Mouse (Mus musculus) right cerebral cortex, postnatal 25 days (tissue): ENCODE data around the gene Gm9495.
"Not testable (repeated sequence)": the region's sequence is repeated elsewhere in the genome, so short reads cannot be mapped to it uniquely, and the experiment has no call there.

Source experiments
- DNase-seq: peaks from one replicate; pipeline ENCODE4 v3.0.0; 2022

The Gm9495 gene

DNA sequence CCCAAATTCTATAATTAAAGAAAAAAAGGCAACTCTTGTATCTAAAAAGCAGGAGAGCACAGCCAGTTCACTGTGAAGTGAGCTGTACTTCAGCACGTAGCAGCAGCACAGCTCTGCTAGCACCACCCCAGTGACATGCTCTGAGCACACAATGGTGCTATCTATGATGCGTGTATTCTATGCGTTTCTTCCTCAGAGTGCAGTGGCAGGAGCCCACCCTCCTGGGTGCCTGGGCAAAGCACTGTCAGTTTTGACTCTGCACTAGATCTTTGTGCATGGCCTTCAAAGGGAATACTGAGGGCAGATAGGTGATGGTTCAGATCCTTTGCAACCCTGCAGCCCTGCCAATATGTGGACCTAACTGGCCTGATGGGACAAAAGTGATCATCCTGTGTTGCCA lies at the start of gene Gm9495:
TSS of gene Gm9495 (minus strand) at position 101 of the 400 bp plus-strand sequence.
- not testable (repeated sequence) for DNase-seq

DNA sequence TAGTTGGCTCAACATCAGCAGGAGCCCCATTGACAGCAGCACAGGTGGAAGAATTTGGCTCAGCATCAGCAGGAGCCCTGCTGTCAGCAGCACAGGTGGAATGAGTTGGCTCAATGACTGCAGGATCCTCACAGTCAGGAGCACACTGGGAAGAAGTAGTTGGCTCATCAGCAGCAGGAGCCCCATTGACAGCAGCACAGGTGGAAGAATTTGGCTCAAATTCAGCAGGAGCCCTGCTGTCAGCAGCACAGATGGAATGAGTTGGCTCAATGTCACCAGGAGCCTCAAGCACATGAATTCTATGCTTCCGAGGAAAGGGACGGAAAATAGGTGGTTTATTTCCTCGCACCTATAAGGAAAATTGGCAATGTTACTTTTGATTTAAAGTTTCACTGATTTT lies 21.6 kb upstream of the Gm9495 start:
- DNase-seq = peak; percentile 3

DNA sequence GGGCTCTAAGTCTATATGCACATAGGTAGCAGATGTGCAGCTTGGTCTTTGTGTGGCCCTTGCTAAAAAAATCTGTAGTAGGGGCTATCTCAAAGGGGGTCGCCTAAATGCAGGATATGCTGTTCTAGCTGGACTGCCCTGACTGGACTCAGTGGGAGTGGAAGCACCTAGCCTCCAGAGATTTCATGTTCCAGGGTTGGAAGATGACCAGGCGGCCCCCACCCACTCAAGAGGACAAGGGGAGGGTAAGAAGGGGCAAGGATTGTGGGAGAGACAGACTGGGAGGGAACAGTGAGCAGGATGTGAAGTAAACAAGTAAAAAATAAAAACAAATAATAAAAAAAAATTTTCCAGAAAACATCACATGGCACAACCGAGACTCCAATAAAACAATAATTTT lies 33.3 kb downstream of the Gm9495 start:
- not testable (repeated sequence) for DNase-seq

DNA sequence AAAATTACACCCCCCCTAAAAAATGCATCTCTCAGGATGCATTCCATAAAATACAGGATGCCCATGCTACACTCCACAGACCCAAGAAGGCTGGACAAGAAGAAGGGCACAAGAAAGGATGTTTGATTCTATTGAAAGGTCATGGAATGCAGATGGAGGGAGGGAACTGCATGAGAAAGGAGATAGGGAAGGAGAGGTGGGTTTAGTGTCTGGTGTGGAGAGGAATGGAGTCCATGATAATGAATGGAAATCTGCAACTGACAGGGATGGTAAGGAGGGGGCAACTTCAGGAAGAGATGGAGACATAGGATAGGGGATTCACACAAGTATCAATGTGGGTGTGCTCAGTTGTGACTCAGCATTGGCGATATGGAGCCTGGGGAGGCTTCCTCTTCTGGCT lies 39.0 kb downstream of the Gm9495 start:
- DNase-seq = no peak

DNA sequence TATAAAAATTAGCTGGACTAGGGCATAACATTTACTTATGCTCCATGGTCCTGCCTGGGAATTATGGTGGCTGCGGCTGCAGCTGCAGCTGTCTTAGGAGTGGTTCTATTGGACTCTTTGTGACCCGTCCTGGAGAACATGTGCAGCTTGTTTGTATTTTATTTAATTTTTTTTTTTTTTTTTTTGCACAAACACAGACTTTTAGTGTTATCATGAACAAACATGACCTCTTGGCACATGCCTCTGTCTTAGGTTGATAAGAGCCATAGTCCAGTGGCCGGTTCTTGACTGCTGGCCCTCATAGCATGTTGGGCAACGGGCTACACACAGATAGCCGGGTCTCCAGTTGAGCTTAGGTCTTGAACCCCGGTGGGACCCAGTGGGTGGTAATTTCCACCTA lies 48.6 kb downstream of the Gm9495 start:
- no peak for DNase-seq

DNA sequence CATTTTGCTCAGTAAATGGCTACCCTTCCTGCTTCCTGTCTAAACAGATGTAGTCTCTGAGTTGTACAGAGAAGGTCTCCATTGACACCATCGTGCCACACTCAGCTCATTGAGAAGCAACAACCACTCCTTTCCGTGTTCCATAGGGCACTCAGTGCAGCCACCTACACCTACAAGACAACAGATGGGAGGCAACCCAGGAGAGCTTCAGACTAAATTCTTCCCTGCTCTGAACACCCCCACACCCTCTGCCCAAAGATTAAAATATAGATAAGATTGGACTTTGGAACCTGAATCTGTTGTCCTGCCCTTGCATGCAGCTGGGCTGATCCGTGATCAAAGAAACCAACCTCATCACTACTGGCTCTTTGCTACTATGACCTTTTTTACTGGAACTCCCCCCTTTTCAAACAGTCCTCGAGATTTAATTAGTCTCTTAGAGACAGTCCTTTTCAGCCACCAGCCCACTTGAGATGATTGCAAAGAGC lies 53.4 kb downstream of the Gm9495 start:
- no peak for DNase-seq

DNA sequence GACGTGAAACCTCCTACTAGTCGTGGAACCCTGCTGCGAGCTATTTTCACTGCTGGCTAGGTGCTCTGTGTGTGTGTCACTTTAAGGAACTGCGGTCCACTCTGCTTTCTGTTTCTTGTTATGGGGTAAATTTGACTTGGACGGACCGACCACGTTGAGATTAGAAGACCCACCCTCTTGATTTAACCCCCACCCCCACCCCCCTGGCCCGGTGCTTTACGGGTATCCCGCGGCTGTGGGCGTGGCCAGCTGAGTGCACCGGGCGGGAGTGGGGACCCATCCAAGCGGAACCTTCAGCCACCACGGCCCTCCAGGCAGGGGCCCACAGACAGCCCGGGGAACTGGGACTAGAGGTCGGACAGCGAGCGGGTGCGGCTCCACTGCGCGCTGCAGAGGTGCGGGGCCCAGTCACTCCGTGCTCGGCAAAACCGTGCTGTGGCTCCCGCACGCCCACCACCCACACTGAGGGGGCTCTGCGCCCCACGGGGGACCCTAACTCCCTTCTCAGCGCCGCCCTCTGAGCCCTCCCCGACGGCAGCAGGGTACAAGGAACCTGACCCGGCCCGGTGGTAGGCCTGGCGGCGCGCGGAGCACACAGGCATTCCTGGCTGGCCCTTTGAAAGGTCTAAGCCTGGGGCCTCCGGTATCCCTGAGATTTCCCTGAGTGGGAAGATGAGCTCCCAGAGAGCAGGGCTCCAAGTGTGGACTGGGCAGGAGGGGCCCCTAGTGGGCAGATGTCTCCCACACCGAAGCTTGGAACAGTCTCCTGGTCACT lies 54.0 kb downstream of the Gm9495 start:
- peak; percentile 38 for DNase-seq

DNA sequence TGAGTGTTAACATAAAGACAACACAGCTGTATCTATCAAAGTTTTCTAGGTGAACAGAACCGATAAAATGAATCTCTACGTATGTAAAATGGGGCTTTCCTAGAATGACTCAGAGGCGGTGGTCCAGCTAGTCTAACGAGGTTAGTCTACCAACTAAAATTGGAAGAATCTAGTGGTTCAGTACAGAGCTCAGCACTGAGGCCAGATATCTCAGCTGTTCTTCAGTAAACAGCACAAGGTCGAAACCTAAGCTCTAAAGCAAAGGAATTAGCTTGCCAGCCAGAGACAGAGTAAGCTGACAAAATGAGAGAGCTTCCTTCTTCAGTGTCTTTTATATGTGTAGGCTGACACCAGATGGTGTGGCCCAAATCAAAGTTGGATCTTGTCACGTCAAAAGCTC lies 57.2 kb downstream of the Gm9495 start:
- no peak for DNase-seq

DNA sequence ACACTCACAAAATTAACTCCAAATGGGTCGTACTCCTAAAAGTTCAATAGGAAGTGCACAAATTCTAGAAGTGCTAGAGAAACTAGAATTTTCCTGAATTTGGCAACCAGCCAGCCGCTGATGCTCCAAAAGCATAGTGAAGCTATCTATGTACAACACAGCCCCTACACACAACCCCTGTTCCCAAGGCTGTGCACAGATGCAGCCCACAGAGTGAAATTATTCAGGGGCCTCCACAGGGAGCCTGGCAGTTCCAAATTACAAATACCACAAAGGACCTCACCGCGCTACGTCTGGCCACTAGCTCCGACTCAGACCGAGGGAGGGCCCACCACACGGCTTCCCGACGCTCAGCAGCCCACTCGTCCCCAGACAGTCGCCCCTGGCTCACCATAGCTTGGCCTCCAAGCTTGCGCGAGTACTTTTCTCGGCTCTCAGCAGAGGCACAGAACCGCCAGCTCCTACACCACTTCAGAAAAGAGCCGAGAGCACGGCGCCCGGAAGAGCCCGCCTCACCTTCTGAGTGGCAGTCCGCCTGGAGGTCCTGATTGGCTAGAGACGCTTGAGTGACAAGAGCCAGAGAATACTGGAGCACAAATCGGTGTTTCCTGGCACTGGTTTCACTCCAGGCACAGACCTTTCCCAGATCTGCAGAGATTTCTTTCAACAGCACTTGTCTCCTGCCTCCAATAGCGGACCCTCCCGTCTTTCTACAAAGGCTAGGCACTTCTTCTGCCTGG lies 58.1 kb downstream of the Gm9495 start:
- peak; percentile 88 for DNase-seq

DNA sequence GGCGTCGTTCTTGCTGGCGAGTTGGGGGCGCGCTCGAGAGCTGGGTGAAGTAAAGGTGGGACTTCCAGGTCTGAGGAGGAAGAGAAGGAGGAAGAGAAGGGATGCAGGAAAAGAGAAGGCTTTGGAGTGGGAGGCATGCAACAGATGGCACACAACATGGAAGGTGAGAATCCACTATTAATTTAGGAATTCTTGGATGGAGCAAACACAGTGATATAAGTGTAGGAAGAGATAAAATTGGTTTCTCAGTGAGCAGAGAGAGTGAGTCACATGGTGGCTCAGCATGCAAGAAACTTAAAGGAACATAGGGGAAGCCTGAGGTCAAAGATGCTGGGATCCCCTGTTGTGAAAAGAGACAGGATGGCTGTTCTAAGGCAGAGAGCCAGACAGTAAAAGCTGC lies 69.0 kb downstream of the Gm9495 start:
- no peak for DNase-seq
